Comparison of ENCODE assay signal across 22 mouse cellular contexts in genomic region chr5:3515477-3515876, GRCm38 (mm10). TPM values are rescaled to one million over a fixed set of nuclear protein-coding genes. Genes with fewer than 3 reads are reported as not detected.
DNase-seq lines count a peak whose midpoint lies in the region; ATAC-seq and TF ChIP-seq lines count a peak whose summit lies in the region.
"Had no signal": no experiment of that assay in that cellular context is flagged by ENCODE, and none has a peak within 500 bp of the region (broad histone marks: within the 10 kb centered on the region; RNA-seq: fewer than 3 reads in every experiment).

No protein-coding gene starts in this region.

- no peaks in the 10 kb centered on the region for H3K9me3 ChIP-seq in liver, embryonic 14.5 days (ENCODE audit: control insufficient read depth, low read length)
- no peaks in the 10 kb centered on the region for H3K9me3 ChIP-seq in intestine, embryonic 16.5 days (ENCODE audit: control insufficient read depth, low read length)
- H3K9me3 ChIP-seq in forebrain, embryonic 10.5 days, result no peaks in the 10 kb centered on the region
- H3K9me3 ChIP-seq: embryonic facial prominence, embryonic 15.5 days; forebrain, embryonic 15.5 days; heart, embryonic 12.5 days; hindbrain, embryonic 12.5 days had no signal

- TF ChIP-seq CTCF in liver, embryonic 14.5 days (IDR thresholded peaks at IDR 0.05; ENCODE audit: low read depth), result no peak

- peak; percentile 75 for DNase-seq in heart, adult 11 months
- no peak for DNase-seq in heart, postnatal 25 days (ENCODE audit: low spot score)
- DNase-seq in liver, embryonic 14.5 days (ENCODE audit: low read depth in 3 of 3, low spot score in 3 of 3), result no peak
- DNase-seq in liver, result no peak
- no peak for DNase-seq in cerebellum, postnatal 4 days (ENCODE audit: low spot score in 2 of 2)
- no peak for DNase-seq in forebrain, embryonic 10.5 days (ENCODE audit: extremely low spot score, low spot score)
- DNase-seq: adrenal gland, adult 2 months; adrenal gland, postnatal 25 days; B cell, adult 2 months; cerebellum, adult 18-20 months; cerebellum, adult 9-11 months; embryo, embryonic 11 days; gastrocnemius, postnatal 10 days; heart, adult 2 months; heart, postnatal 4 days had no signal

- no peaks in the 10 kb centered on the region for H3K27me3 ChIP-seq in liver, embryonic 14.5 days (ENCODE audit: control insufficient read depth, insufficient read depth, low read length)
- H3K27me3 ChIP-seq in intestine, embryonic 16.5 days (replicated peaks; ENCODE audit: control insufficient read depth, insufficient read depth, low read length), result no peaks in the 10 kb centered on the region
- no peaks in the 10 kb centered on the region for H3K27me3 ChIP-seq in forebrain, embryonic 10.5 days (ENCODE audit: poor library complexity, severe bottlenecking)
- H3K27me3 ChIP-seq: embryonic facial prominence, embryonic 15.5 days; forebrain, embryonic 15.5 days; heart, embryonic 12.5 days; hindbrain, embryonic 12.5 days had no signal

- H3K27ac ChIP-seq in liver, embryonic 14.5 days, result no peak overlapping the region
- H3K27ac ChIP-seq in intestine, embryonic 16.5 days (ENCODE audit: low read length), result 0 out of 2 replicates have a peak overlapping the region, but pooled peaks have one; percentile 36
- no peak overlapping the region for H3K27ac ChIP-seq in forebrain, embryonic 10.5 days
- H3K27ac ChIP-seq: embryonic facial prominence, embryonic 15.5 days; forebrain, embryonic 15.5 days; heart, adult 2 months; hindbrain, embryonic 12.5 days had no signal

- no peak overlapping the region for H3K9ac ChIP-seq in liver, embryonic 14.5 days (replicated peaks)
- H3K9ac ChIP-seq in intestine, embryonic 16.5 days (ENCODE audit: low read depth, low read length), result no peak overlapping the region
- H3K9ac ChIP-seq: embryonic facial prominence, embryonic 15.5 days; forebrain, embryonic 15.5 days; heart, embryonic 12.5 days; hindbrain, embryonic 12.5 days had no signal

- H3K4me2 ChIP-seq in liver, embryonic 14.5 days (ENCODE audit: low read depth), result no peak overlapping the region
- H3K4me2 ChIP-seq in intestine, embryonic 16.5 days (ENCODE audit: low read depth, low read length), result no peak overlapping the region
- H3K4me2 ChIP-seq: embryonic facial prominence, embryonic 15.5 days; forebrain, embryonic 15.5 days; heart, embryonic 12.5 days; hindbrain, embryonic 12.5 days had no signal

- no peaks in the 10 kb centered on the region for H3K36me3 ChIP-seq in liver, embryonic 14.5 days (replicated peaks; ENCODE audit: control insufficient read depth, insufficient read depth, low read depth)
- no peaks in the 10 kb centered on the region for H3K36me3 ChIP-seq in intestine, embryonic 16.5 days (ENCODE audit: control insufficient read depth, insufficient read depth, low read length)
- H3K36me3 ChIP-seq in forebrain, embryonic 10.5 days (replicated peaks), result peaks cover 1% of the 10 kb centered on the region
- H3K36me3 ChIP-seq: embryonic facial prominence, embryonic 15.5 days; forebrain, embryonic 15.5 days; hindbrain, embryonic 12.5 days had no signal

- peaks cover 0 to 18% of the 10 kb centered on the region in 2 experiments; a peak in 3 of 4 replicates for H3K4me1 ChIP-seq in liver, embryonic 14.5 days (replicated peaks; ENCODE audit: control insufficient read depth in 2 of 2, insufficient read depth in 2 of 2, low read length in 1 of 2)
- H3K4me1 ChIP-seq in intestine, embryonic 16.5 days (ENCODE audit: control insufficient read depth, insufficient read depth, low read length), result peaks cover 12% of the 10 kb centered on the region
- no peaks in the 10 kb centered on the region for H3K4me1 ChIP-seq in forebrain, embryonic 10.5 days
- H3K4me1 ChIP-seq: hindbrain, embryonic 12.5 days had no signal

- TF ChIP-seq EP300 in liver, embryonic 14.5 days (IDR thresholded peaks at IDR 0.05; ENCODE audit: low read depth), result no peak

- 63% methylated on average over 9 of the region's 9 CpGs for WGBS in liver, embryonic 14.5 days (ENCODE audit: insufficient replicate concordance)
- 86% methylated on average over 9 of the region's 9 CpGs for WGBS in intestine, embryonic 16.5 days
- WGBS in forebrain, embryonic 10.5 days, result 93% methylated on average over 9 of the region's 9 CpGs

- intact Hi-C loops in heart, postnatal 25 days (cut with DNase I), result no loop called here

- 0 out of 2 replicates have a peak, but pooled peaks have one; percentile 38 for ATAC-seq in liver, embryonic 14.5 days (ENCODE audit: insufficient read depth)
- ATAC-seq in intestine, embryonic 16.5 days, result peak; percentile 36; the same call in 1 of the 2 replicates
- ATAC-seq: CD4-positive, CD25-positive, alpha-beta regulatory T cell, adult 4 months; forebrain, embryonic 15.5 days had no signal

- no peak overlapping the region for H3K4me3 ChIP-seq in liver, embryonic 14.5 days (ENCODE audit: insufficient read depth in 1 of 2, low read depth in 2 of 2, low read length in 2 of 2)
- no peak overlapping the region for H3K4me3 ChIP-seq in intestine, embryonic 16.5 days (ENCODE audit: low read length)
- no peak overlapping the region for H3K4me3 ChIP-seq in forebrain, embryonic 10.5 days
- H3K4me3 ChIP-seq: embryonic facial prominence, embryonic 15.5 days; erythroblast, embryonic 14.5 days; forebrain, embryonic 15.5 days; heart, adult 2 months; heart, embryonic 12.5 days; hindbrain, embryonic 12.5 days had no signal

RNA-seq across cellular contexts. Expression of gene Fam133b, which starts 28.2 kb away (rescaled TPM):
- total RNA-seq in heart, postnatal 25 days (2021), result 10 to 100 TPM; 11.5 to 12.9 TPM
- polyA plus RNA-seq in liver, embryonic 14.5 days (2012; rRNA removed), result 6.5 and 10.9 TPM in 2 replicates
- polyA plus RNA-seq in liver, embryonic 14.5 days (2014; fragmentation: Nextera tagmentation; extraction: Ambion mirVana), result 11.6 and 11.7 TPM in 2 replicates
- 17.6 and 18.7 TPM in 2 replicates for polyA plus RNA-seq in intestine, embryonic 16.5 days (2015; fragmentation: Nextera tagmentation; extraction: Ambion mirVana)
- polyA plus RNA-seq in forebrain, embryonic 10.5 days (2016; fragmentation: Nextera tagmentation; extraction: Ambion mirVana), result 35.7 and 39.3 TPM in 2 replicates

RNA-seq across cellular contexts. Expression of gene 1700109H08Rik, which starts 55.9 kb away (rescaled TPM):
- total RNA-seq in heart, postnatal 25 days (2021), result 1 to 10 TPM; 1.4 to 1.6 TPM
- 1.2 and 1.9 TPM in 2 replicates for polyA plus RNA-seq in liver, embryonic 14.5 days (2012; rRNA removed)
- 0.50 and 0.71 TPM in 2 replicates for polyA plus RNA-seq in liver, embryonic 14.5 days (2014; fragmentation: Nextera tagmentation; extraction: Ambion mirVana)
- polyA plus RNA-seq in intestine, embryonic 16.5 days (2015; fragmentation: Nextera tagmentation; extraction: Ambion mirVana), result 1.2 and 1.3 TPM in 2 replicates
- 3.3 and 3.7 TPM in 2 replicates for polyA plus RNA-seq in forebrain, embryonic 10.5 days (2016; fragmentation: Nextera tagmentation; extraction: Ambion mirVana)
